Mouse (Mus musculus) heart, postnatal 25 days (tissue): ENCODE results near the gene Klc1. TPM values are rescaled to one million over a fixed set of nuclear protein-coding genes. Genes with fewer than 3 reads are reported as not detected.
"Not testable (repeated sequence)": the region's sequence is repeated elsewhere in the genome, so short reads cannot be mapped to it uniquely, and the experiment has no call there.

Experiments
- DNase-seq: peaks from one replicate; pipeline ENCODE4 v3.0.0; 2022; ENCODE audit warnings: low spot score
- intact Hi-C: fragments of 180-260 bp; cut with DNase I; formaldehyde crosslinking; loops from one replicate; pipeline ENCODE4 v1.15.1; 2025
- total RNA-seq, 2 experiments: library from RNA; stranded (reverse); gene quantifications; 2 replicates each; pipeline ENCODE4 v1.2.3; 2021

Gene Klc1
- 10 to 100 TPM; 94.5 to 95.3 TPM for total RNA-seq

- intact Hi-C loops, result loop anchor here (5.0 kb wide), 1 partner anchor 54 kb away; the partner anchor contains the start of genes Xrcc3 and Zfyve21
- DNase-seq, result peak; percentile 63
Observed at GRCm38 (mm10) chr12:111758381-111759175, at the start of gene Klc1. Gene Klc1 (plus strand): TSS chr12:111758849.

DNA sequence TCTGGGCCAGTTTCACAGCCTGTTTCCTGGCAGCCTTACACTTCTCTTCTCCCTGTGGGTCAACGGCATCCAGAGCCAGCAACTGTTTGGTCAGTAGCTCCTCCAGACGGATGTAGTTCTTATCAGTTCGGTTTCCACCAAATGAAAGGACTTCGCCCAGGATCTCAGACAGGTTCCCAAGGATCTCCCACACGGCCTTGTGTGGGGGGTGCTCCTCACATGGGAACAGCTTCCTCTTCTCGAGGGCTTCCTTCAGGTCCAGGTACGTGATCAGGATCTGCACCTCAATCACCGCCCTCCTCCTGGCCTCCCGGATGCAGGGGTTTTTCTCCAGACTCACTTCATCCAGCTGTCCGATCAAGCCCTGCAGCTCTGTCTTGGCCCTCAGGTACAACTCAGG, 48.6 kb upstream of the Klc1 start:
- no peak for DNase-seq
- intact Hi-C loops, result no loop called here

GRCm38 (mm10) chr12:111712476-111712875, 46.2 kb upstream of the Klc1 start:
- intact Hi-C loops, result no loop called here
- DNase-seq, result no peak

- intact Hi-C loops, result no loop called here
- peak; percentile 79 for DNase-seq
Observed at GRCm38 (mm10) chr12:111713004-111713651, 45.5 kb upstream of the Klc1 start, which contains the start of the genes Bag5 and Apopt1. Gene Bag5 (minus strand): TSS chr12:111713257. Gene Apopt1 (plus strand): TSS chr12:111713261.

GRCm38 (mm10) chr12:111713880-111714279, 44.8 kb upstream of the Klc1 start:
- DNase-seq, intact Hi-C loops: not testable (repeated sequence)

DNA sequence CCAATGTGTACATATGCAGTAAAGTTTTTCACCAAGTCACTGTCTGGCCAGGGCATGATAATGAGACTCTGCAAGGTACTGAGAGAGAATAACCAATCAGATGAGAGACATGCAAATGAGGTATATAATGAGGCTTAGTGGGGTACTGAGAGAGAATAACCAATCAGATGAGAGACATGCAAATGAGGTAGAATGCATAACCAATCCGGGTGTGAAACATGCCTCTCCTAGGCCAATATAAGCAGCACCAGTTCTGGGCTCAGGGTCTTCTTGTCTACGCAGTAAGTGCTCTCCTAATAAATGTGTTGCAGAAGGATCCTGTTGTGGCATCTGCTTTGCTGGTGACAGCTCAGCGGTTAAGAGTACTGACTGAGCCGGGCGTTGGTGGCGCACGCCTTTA, 42.1 kb upstream of the Klc1 start:
- no peak for DNase-seq
- intact Hi-C loops, result no loop called here

DNA sequence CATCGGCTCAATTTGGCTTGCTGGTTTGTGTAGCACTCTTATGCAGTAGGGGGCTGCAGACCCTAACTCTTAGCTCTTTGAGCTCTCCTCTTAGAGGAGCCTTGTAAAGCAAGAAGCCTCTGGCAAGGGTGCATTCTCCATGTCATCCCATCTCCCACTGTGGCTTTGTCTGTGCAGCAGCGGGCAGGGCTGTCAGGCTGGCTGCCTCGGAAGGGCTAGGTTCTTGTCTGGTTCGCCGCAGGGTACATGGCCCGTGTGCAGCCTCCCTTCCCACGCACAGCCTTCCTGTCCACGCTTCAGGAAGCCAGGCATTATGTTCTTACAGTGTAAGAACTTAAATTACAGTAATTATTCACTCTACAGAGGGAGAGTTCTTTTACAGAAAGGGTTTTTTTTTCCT, 40.0 kb upstream of the Klc1 start:
- intact Hi-C loops, result no loop called here
- DNase-seq, result no peak

- DNase-seq, result no peak
- intact Hi-C loops, result no loop called here
Observed at GRCm38 (mm10) chr12:111720222-111720621, 38.4 kb upstream of the Klc1 start.

- no peak for DNase-seq
- intact Hi-C loops, result no loop called here
Observed at GRCm38 (mm10) chr12:111722654-111723053, 36.0 kb upstream of the Klc1 start.

GRCm38 (mm10) chr12:111724638-111725337, 33.9 kb upstream of the Klc1 start:
- DNase-seq, result peak; percentile 73
- intact Hi-C loops, result no loop called here

- no peak for DNase-seq
- intact Hi-C loops, result no loop called here
Observed at GRCm38 (mm10) chr12:111725338-111726121, 33.1 kb upstream of the Klc1 start.

DNA sequence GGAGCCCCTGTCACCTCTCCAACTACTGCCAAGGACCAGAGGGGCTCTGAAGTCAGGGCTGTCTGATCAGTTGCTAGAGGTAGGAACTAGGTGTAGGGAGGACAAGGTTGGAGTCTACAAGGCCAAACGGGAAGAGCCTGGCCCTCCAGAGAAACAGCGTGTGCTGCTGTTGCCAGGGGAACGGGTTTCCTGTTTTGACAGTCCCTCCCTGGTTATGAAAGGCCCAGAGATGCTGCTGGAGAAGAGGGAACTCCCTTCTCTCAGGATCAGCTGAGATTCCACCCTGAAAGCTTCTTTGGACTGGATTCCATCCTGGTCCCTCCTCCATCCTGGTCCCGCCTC, 32.6 kb upstream of the Klc1 start:
- intact Hi-C loops, result no loop called here
- peak; percentile 68 for DNase-seq

GRCm38 (mm10) chr12:111727956-111728355, 30.7 kb upstream of the Klc1 start:
- no peak for DNase-seq
- intact Hi-C loops, result no loop called here

DNA sequence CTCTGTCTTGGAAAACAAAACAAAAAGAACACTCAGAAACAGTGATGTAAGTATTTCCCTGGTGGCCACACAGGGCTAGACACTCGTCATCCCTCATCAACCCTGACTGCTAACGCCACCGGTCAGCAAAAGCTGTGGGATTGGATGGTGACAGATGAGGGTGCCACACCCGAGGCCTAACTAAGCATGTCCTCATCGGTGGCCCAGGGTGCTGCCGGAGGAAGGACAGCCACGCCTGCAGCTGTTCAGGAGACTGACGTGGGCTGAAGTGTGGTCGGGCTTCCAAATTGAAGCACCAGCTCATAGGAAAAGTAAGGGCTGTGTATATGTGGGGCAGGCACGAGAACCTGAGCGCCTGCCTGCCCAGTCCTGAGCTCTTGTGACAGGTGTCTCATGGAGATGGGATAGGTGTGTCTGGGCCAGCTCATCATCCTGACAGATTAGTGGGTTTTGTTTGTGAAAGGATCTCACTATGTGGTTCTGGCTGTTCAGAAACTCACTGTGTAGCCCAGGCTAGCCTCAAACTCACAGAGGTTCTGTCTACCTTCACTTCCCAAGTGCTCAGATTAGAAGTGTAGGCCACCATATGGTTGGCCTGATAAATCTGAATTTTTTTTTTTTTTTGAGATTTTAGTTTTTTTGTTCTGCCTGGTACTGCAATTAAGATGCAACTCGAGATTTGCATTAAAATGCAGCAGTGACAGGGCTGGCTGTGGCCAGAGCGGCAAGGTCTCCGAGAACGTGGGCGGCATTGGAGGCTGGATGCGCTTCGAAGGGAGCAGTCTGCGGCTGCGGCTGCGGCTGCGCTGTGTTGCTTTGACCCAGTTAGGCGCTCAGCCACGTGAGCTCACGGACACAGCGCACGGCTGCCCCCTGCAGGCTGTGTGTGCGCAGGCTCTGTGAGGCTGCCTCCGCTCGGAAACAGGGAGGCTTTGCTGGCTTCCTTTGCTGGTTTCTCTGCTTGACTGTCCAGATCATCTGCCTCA, 26.5 kb upstream of the Klc1 start:
- DNase-seq, result peak; percentile 73
- intact Hi-C loops, result loop anchor here (1.0 to 2.0 kb wide), 2 partner anchors 33 to 64 kb away; no protein-coding TSS in a partner anchor

GRCm38 (mm10) chr12:111732921-111733320, 25.7 kb upstream of the Klc1 start:
- no peak for DNase-seq
- intact Hi-C loops, result loop anchor here (1.0 to 2.0 kb wide), 2 partner anchors 34 to 65 kb away; no protein-coding TSS in a partner anchor

GRCm38 (mm10) chr12:111734912-111735311, 23.7 kb upstream of the Klc1 start:
- no peak for DNase-seq
- intact Hi-C loops, result loop anchor here (5.0 kb wide), 1 partner anchor 212 kb away; no protein-coding TSS in a partner anchor

- intact Hi-C loops, result loop anchor here (5.0 kb wide), 1 partner anchor 211 kb away; no protein-coding TSS in a partner anchor
- DNase-seq, result not testable (repeated sequence)
Observed at GRCm38 (mm10) chr12:111736676-111737075, 22.0 kb upstream of the Klc1 start.

DNA sequence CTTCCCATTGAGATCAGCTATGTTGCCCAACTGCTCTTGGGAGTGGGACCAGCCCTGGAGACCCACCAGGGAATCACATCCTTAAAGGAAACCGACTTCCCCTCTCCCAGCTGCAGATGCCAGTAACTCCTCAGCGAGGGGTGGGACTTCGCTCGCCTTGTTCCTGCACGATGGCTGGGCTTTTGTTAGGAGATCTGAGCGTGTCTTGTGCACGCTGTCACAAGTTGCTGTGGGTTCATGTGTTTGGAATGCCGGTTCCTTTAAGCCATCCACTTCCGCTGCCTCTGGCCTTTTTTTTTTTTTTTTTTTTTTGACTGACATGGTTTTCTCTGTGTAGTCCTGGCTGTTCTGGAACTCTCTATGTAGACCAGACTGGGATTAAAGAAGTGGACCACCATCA, 21.3 kb upstream of the Klc1 start:
- DNase-seq, result no peak
- intact Hi-C loops, result loop anchor here (5.0 kb wide), 1 partner anchor 210 kb away; no protein-coding TSS in a partner anchor
